Mouse (Mus musculus) liver, embryonic 14.5 days (tissue): Measurements from ENCODE around the gene Atp5f1. TPM values are rescaled to one million over a fixed set of nuclear protein-coding genes. Genes with fewer than 3 reads are reported as not detected.
"Not testable (repeated sequence)": the region's sequence is repeated elsewhere in the genome, so short reads cannot be mapped to it uniquely, and the experiment has no call there.

ENCODE experiments used
- ATAC-seq: fragments of 200-750 bp; cut with Nextera tagmentation; 2 replicates; pipeline ENCODE4 v1.8.0; 2017; ENCODE audit warnings: moderate number of reproducible peaks, mild to moderate bottlenecking, moderate library complexity; ENCODE audit not compliant: insufficient read depth
- DNase-seq, 3 experiments: peaks; one replicate each; pipeline ENCODE4 v3.0.0-alpha.2; 2012 to 2013; ENCODE audit warnings: low read depth in 3 of 3, low spot score in 3 of 3
- H3K27ac ChIP-seq: fragments of 300-500 bp; sonication (generic); 2 replicates; pipeline ENCODE4 v1.5.1; 2014; ENCODE audit warnings: moderate library complexity, mild to moderate bottlenecking, control low read depth, inconsistent platforms
- H3K27me3 ChIP-seq: fragments of 300-500 bp; sonication (generic); 2 replicates; pipeline ENCODE4 v1.6.1; 2014; ENCODE audit warnings: mild to moderate bottlenecking, low read length, moderate library complexity; ENCODE audit not compliant: control insufficient read depth, insufficient read depth
- H3K36me3 ChIP-seq: fragments of 300-500 bp; sonication (generic); replicated peaks from 2 replicates; pipeline ENCODE4 v1.6.1; 2014; ENCODE audit warnings: low read depth; ENCODE audit not compliant: control insufficient read depth, insufficient read depth
- H3K4me1 ChIP-seq, 2 experiments: fragments of 200-500 bp in 1 of 2; fragments of 300-500 bp in 1 of 2; sonication (generic) in 1 of 2; replicated peaks; 2 replicates each; pipeline ENCODE4 v1.6.1; 2012 to 2014; ENCODE audit warnings: antibody characterized with exemption in 1 of 2, inconsistent platforms in 1 of 2, low read length in 1 of 2; ENCODE audit not compliant: control insufficient read depth in 2 of 2, insufficient read depth in 2 of 2
- H3K4me2 ChIP-seq: fragments of 300-500 bp; sonication (generic); 2 replicates; pipeline ENCODE4 v1.6.1; 2014; ENCODE audit warnings: low read depth, mild to moderate bottlenecking, control low read depth, moderate library complexity
- H3K4me3 ChIP-seq, 2 experiments: fragments of 200-500 bp in 1 of 2; fragments of 300-500 bp in 1 of 2; sonication (generic) in 1 of 2; 2 replicates each; pipeline ENCODE4 v1.5.1; 2012 to 2014; ENCODE audit warnings: low read depth in 2 of 2, low read length in 2 of 2, mild to moderate bottlenecking in 2 of 2, control low read depth in 1 of 2, inconsistent platforms in 1 of 2, moderate library complexity in 1 of 2; ENCODE audit not compliant: insufficient read depth in 1 of 2
- H3K9ac ChIP-seq: fragments of 300-500 bp; sonication (generic); replicated peaks from 2 replicates; pipeline ENCODE4 v1.6.1; 2014; ENCODE audit warnings: mild to moderate bottlenecking, control low read depth, moderate library complexity
- H3K9me3 ChIP-seq: fragments of 300-500 bp; sonication (generic); 2 replicates; pipeline ENCODE4 v1.6.1; 2016; ENCODE audit warnings: low read length, mixed read lengths; ENCODE audit not compliant: control insufficient read depth
- CTCF ChIP-seq: IDR thresholded peaks from 2 replicates; pipeline ENCODE4 v1.5.1; 2016; ENCODE audit warnings: antibody characterized with exemption, low read depth, control low read depth
- EP300 ChIP-seq: IDR thresholded peaks from 2 replicates; pipeline ENCODE4 v1.6.1; 2016; ENCODE audit warnings: antibody characterized with exemption, low read depth
- WGBS: fragments of 180-500 bp; shearing (Covaris S2); extraction: QIAGEN DNeasy Blood & Tissue Kit; methylation state at CpG from one replicate; pipeline ENCODE4 v1.1.7; 2014; ENCODE audit not compliant: insufficient replicate concordance; 5-methylcytosine and 5-hydroxymethylcytosine counted together
- polyA plus RNA-seq, 2 experiments: library from polyadenylated mRNA; depleted of rRNA in 1 of 2; stranded (reverse) in 1 of 2; unstranded in 1 of 2; fragments of >200 nt; fragmentation: Nextera tagmentation in 1 of 2; extraction: Ambion mirVana in 1 of 2; gene quantifications; 2 replicates each; pipeline versions ENCODE4 v1.2.1 to v1.2.3; 2012 to 2014

Gene Atp5f1
- polyA plus RNA-seq, 2 experiments = 171 to 362 TPM

- TF ChIP-seq CTCF (peak; percentile 59), EP300 (no peak)
- DNase-seq (peak in 1 of 3 experiments; percentile 17), ATAC-seq (no peak)
Measured at GRCm38 (mm10) chr3:105991653-105992283, 31.9 kb upstream of the Atp5f1 start.

GRCm38 (mm10) chr3:105989611-105990010 lies 29.7 kb upstream of the Atp5f1 start:
- ATAC-seq, H3K9me3 ChIP-seq, H3K36me3 ChIP-seq, H3K9ac ChIP-seq, H3K4me2 ChIP-seq, H3K27ac ChIP-seq, H3K4me1 ChIP-seq, H3K4me3 ChIP-seq, DNase-seq, H3K27me3 ChIP-seq: not testable (repeated sequence)
- WGBS = 65% methylated on average over 5 of the region's 5 CpGs

More at GRCm38 (mm10) chr3:105991653-105992283, 31.9 kb upstream of the Atp5f1 start:
- WGBS = 19% methylated on average over 4 of the region's 4 CpGs
- no peak overlapping the region for H3K4me2 ChIP-seq
- H3K27ac ChIP-seq = no peak overlapping the region
- H3K4me1 ChIP-seq = no peaks in the 10 kb centered on the region
- no peaks in the 10 kb centered on the region for H3K36me3 ChIP-seq
- H3K4me3 ChIP-seq = no peak overlapping the region
- no peak overlapping the region for H3K9ac ChIP-seq
- no peaks in the 10 kb centered on the region for H3K27me3 ChIP-seq
- no peaks in the 10 kb centered on the region for H3K9me3 ChIP-seq

GRCm38 (mm10) chr3:105974174-105974573 lies 14.3 kb upstream of the Atp5f1 start:
- no peak overlapping the region for H3K9ac ChIP-seq
- WGBS = 68% methylated on average over 2 of the region's 2 CpGs
- no peak overlapping the region for H3K4me2 ChIP-seq
- H3K4me3 ChIP-seq = no peak overlapping the region
- no peak for TF ChIP-seq EP300
- TF ChIP-seq CTCF = no peak
- ATAC-seq (no peak), DNase-seq (no peak)
- no peaks in the 10 kb centered on the region for H3K9me3 ChIP-seq
- H3K27ac ChIP-seq = no peak overlapping the region
- H3K36me3 ChIP-seq = no peaks in the 10 kb centered on the region; the same call in 1 of the 2 replicates
- no peaks in the 10 kb centered on the region for H3K27me3 ChIP-seq
- no peaks in the 10 kb centered on the region for H3K4me1 ChIP-seq

- H3K27ac ChIP-seq = no peak within 1 kb of the TSS
- no peaks in the 10 kb centered on the region for H3K9me3 ChIP-seq
- H3K4me1 ChIP-seq = no peaks in the 10 kb centered on the region
- TF ChIP-seq CTCF = no peak
- no peak within 1 kb of the TSS for H3K4me3 ChIP-seq
- ATAC-seq (no peak), DNase-seq (no peak)
- H3K4me2 ChIP-seq = no peak within 1 kb of the TSS
- H3K9ac ChIP-seq = no peak within 1 kb of the TSS
- 67% methylated on average over 3 of the region's 3 CpGs for WGBS
- no peaks in the 10 kb centered on the region for H3K27me3 ChIP-seq
- peaks cover 5% of the 10 kb centered on the region for H3K36me3 ChIP-seq
Measured at GRCm38 (mm10) chr3:105973411-105973810, 13.5 kb upstream of the Atp5f1 start, which contains the start of gene Ovgp1. TSS of gene Ovgp1 (plus strand) at chr3:105973711.

GRCm38 (mm10) chr3:105971831-105972446 lies 12.0 kb upstream of the Atp5f1 start:
- Histone ChIP-seq H3K9me3 (no peaks in the 10 kb centered on the region), H3K36me3 (peaks cover 20% of the 10 kb centered on the region), H3K27ac (no peak overlapping the region), H3K9ac (no peak overlapping the region), H3K4me1 (no peaks in the 10 kb centered on the region), H3K4me2 (no peak overlapping the region), H3K4me3 (no peak overlapping the region), H3K27me3 (no peaks in the 10 kb centered on the region)
- TF ChIP-seq CTCF = no peak
- no peak for TF ChIP-seq EP300
- ATAC-seq = no peak
- 66% methylated on average over 5 of the region's 5 CpGs for WGBS
- no peak for DNase-seq
